Mouse (Mus musculus) erythroblast, embryonic 14.5 days (primary cell): Measurements from ENCODE around the gene Esyt1.

Experiments used
- GATA1 ChIP-seq: IDR thresholded peaks from 2 replicates; pipeline ENCODE4 v1.6.1; 2012; ENCODE audit warnings: low read length, inconsistent platforms, mixed read lengths
- TAL1 ChIP-seq: IDR thresholded peaks from 3 replicates; pipeline ENCODE4 v1.6.1; 2012; ENCODE audit warnings: low read length, inconsistent platforms, mixed read lengths

DNA sequence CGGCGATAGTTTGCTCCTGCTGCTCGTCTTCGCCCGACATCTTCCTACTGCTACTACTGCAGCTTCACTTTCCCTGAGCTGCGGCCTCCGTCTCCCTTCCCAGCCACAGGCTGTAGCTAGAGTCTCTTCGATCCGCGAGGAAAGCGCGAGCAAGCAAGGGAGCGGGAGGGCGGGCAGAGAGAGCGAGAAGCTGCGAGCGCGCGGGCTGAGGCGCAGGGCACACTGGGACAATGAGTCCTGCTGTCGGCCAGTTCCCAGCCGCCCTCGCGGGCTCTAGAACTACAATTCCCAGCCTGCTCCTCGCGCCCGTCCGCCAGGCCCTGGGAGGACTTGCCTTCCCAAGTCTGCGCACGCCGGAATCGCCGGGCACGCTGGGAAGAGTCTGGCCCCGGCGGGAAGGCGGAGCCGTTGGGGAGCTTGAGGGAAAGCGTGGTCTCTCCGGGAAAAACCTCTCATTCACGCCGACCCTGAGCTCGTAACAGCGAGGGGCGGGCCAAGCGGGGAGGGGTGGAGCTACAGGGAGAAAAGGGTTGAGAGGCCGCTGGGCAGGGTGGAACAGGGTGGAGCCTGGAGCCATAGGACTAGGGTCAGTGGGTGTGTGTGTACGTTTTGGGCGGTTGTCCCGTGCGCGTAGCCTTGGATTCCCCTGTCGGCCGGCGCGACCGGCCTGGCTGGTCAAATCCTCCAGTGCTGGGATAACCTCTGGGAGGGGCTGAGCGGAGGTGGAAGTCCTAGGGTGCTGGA is 40.3 kb upstream of the Esyt1 start, which contains the start of gene Pa2g4:
- TF ChIP-seq GATA1 (no peak), TAL1 (no peak)
